ENCODE assay signal across 11 mouse cellular contexts in genomic region chr7:30556894-30557536, GRCm38 (mm10). TPM values are rescaled to one million over a fixed set of nuclear protein-coding genes. Genes with fewer than 3 reads are reported as not detected.
A peak's percentile ranks its signal among the peaks of the same experiment; 100 is the strongest.
DNase-seq lines count a peak whose midpoint lies in the region; ATAC-seq and TF ChIP-seq lines count a peak whose summit lies in the region.
"Had no signal": no experiment of that assay in that cellular context is flagged by ENCODE, and none has a peak within 500 bp of the region (broad histone marks: within the 10 kb centered on the region; RNA-seq: fewer than 3 reads in every experiment).

No protein-coding gene starts in this region.

- peaks cover 7% of the 10 kb centered on the region; the same call in 1 of the 2 replicates for H3K4me1 ChIP-seq in intestine, postnatal 0 days (replicated peaks; ENCODE audit: control insufficient read depth, insufficient read depth, low read length)
- peaks cover 23% of the 10 kb centered on the region for H3K4me1 ChIP-seq in intestine, embryonic 16.5 days (ENCODE audit: control insufficient read depth, insufficient read depth, low read length)
- H3K4me1 ChIP-seq in liver, embryonic 13.5 days (replicated peaks), result peaks cover 56% of the 10 kb centered on the region

- no peak overlapping the region for H3K9ac ChIP-seq in intestine, postnatal 0 days (ENCODE audit: low read depth, low read length)
- no peak overlapping the region for H3K9ac ChIP-seq in intestine, embryonic 16.5 days (ENCODE audit: low read depth, low read length)
- no peak overlapping the region for H3K9ac ChIP-seq in liver, embryonic 13.5 days
- H3K9ac ChIP-seq: embryonic facial prominence, embryonic 12.5 days had no signal

- no peak for ATAC-seq in intestine, postnatal 0 days
- ATAC-seq in intestine, embryonic 16.5 days, result no peak
- ATAC-seq in liver, embryonic 13.5 days (ENCODE audit: low read depth), result no peak

- no peak overlapping the region for H3K27ac ChIP-seq in intestine, postnatal 0 days (ENCODE audit: low read depth, low read length)
- H3K27ac ChIP-seq in intestine, embryonic 16.5 days (ENCODE audit: low read length), result no peak overlapping the region
- no peak overlapping the region for H3K27ac ChIP-seq in liver, embryonic 13.5 days
- H3K27ac ChIP-seq: embryonic facial prominence, embryonic 12.5 days; neural tube, embryonic 12.5 days had no signal

- H3K36me3 ChIP-seq in intestine, postnatal 0 days (ENCODE audit: control insufficient read depth, insufficient read depth), result peaks cover 31% of the 10 kb centered on the region
- peaks cover 14% of the 10 kb centered on the region for H3K36me3 ChIP-seq in intestine, embryonic 16.5 days (ENCODE audit: control insufficient read depth, insufficient read depth, low read length)
- peaks cover 44% of the 10 kb centered on the region for H3K36me3 ChIP-seq in liver, embryonic 13.5 days

- no peak overlapping the region for H3K4me2 ChIP-seq in intestine, postnatal 0 days (replicated peaks; ENCODE audit: low read depth)
- H3K4me2 ChIP-seq in intestine, embryonic 16.5 days (ENCODE audit: low read depth, low read length), result no peak overlapping the region
- H3K4me2 ChIP-seq in liver, embryonic 13.5 days, result 0 out of 2 replicates have a peak overlapping the region, but pooled peaks have one; percentile 73
- H3K4me2 ChIP-seq: embryonic facial prominence, embryonic 12.5 days had no signal

- 93% methylated on average over 18 of the region's 18 CpGs for WGBS in intestine, postnatal 0 days
- 92% methylated on average over 18 of the region's 18 CpGs for WGBS in intestine, embryonic 16.5 days
- 89% methylated on average over 18 of the region's 18 CpGs for WGBS in liver, embryonic 13.5 days (ENCODE audit: insufficient replicate concordance)

- peak; percentile 49 for TF ChIP-seq CTCF in intestine, postnatal 0 days (IDR thresholded peaks at IDR 0.05; ENCODE audit: low read depth)

- H3K9me3 ChIP-seq in intestine, postnatal 0 days (ENCODE audit: control insufficient read depth), result no peaks in the 10 kb centered on the region
- H3K9me3 ChIP-seq in intestine, embryonic 16.5 days (ENCODE audit: control insufficient read depth, low read length), result no peaks in the 10 kb centered on the region
- no peaks in the 10 kb centered on the region for H3K9me3 ChIP-seq in liver, embryonic 13.5 days (replicated peaks)
- H3K9me3 ChIP-seq: embryonic facial prominence, embryonic 12.5 days; neural tube, embryonic 12.5 days had no signal

- DNase-seq in A20 (ENCODE audit: low read depth, low spot score) (peak; percentile 44), MN1 (ENCODE audit: low spot score) (peak; percentile 40)
- DNase-seq in liver, embryonic 13.5 days, result no peak
- no peak for DNase-seq in right cerebral cortex, adult 18-20 months
- DNase-seq in adrenal gland, postnatal 4 days (ENCODE audit: low spot score in 2 of 2), result no peak
- DNase-seq in lung, adult 18-20 months, result no peak
- DNase-seq: lung, postnatal 36 days had no signal

- no peaks in the 10 kb centered on the region for H3K27me3 ChIP-seq in intestine, postnatal 0 days (replicated peaks; ENCODE audit: control insufficient read depth, insufficient read depth, low read length)
- no peaks in the 10 kb centered on the region for H3K27me3 ChIP-seq in intestine, embryonic 16.5 days (replicated peaks; ENCODE audit: control insufficient read depth, insufficient read depth, low read length)
- no peaks in the 10 kb centered on the region for H3K27me3 ChIP-seq in liver, embryonic 13.5 days
- H3K27me3 ChIP-seq: embryonic facial prominence, embryonic 12.5 days; neural tube, embryonic 12.5 days had no signal

- H3K4me3 ChIP-seq in intestine, postnatal 0 days (ENCODE audit: low read depth, low read length), result no peak overlapping the region
- H3K4me3 ChIP-seq in intestine, embryonic 16.5 days (ENCODE audit: low read length), result no peak overlapping the region
- H3K4me3 ChIP-seq in liver, embryonic 13.5 days (replicated peaks), result no peak overlapping the region
- H3K4me3 ChIP-seq: embryonic facial prominence, embryonic 12.5 days; neural tube, embryonic 12.5 days had no signal

RNA-seq across cellular contexts. Expression of gene Lin37, which starts 2.6 kb away (rescaled TPM):
- polyA plus RNA-seq in intestine, postnatal 0 days (2015; fragmentation: Nextera tagmentation; extraction: Ambion mirVana), result 31.4 and 33.9 TPM in 2 replicates
- polyA plus RNA-seq in intestine, embryonic 16.5 days (2015; fragmentation: Nextera tagmentation; extraction: Ambion mirVana), result 44.5 and 50.0 TPM in 2 replicates
- 25.3 and 31.9 TPM in 2 replicates for polyA plus RNA-seq in liver, embryonic 13.5 days (2015; fragmentation: Nextera tagmentation; extraction: Ambion mirVana)
- 10 to 100 TPM; 67.7 to 78.0 TPM for total RNA-seq in adrenal gland, postnatal 4 days (2021)

RNA-seq across cellular contexts. Expression of gene Proser3, which starts 4.9 kb away (rescaled TPM):
- 1.9 and 2.0 TPM in 2 replicates for polyA plus RNA-seq in intestine, postnatal 0 days (2015; fragmentation: Nextera tagmentation; extraction: Ambion mirVana)
- polyA plus RNA-seq in intestine, embryonic 16.5 days (2015; fragmentation: Nextera tagmentation; extraction: Ambion mirVana), result 6.3 and 7.6 TPM in 2 replicates
- polyA plus RNA-seq in liver, embryonic 13.5 days (2015; fragmentation: Nextera tagmentation; extraction: Ambion mirVana), result 1.8 and 2.3 TPM in 2 replicates
- total RNA-seq in adrenal gland, postnatal 4 days (2021), result 10 to 100 TPM; 12.9 to 16.3 TPM

RNA-seq across cellular contexts. Expression of gene Hspb6, which starts 5.0 kb away (rescaled TPM):
- polyA plus RNA-seq in intestine, postnatal 0 days (2015; fragmentation: Nextera tagmentation; extraction: Ambion mirVana), result 50.6 and 55.7 TPM in 2 replicates
- 48.4 and 53.8 TPM in 2 replicates for polyA plus RNA-seq in intestine, embryonic 16.5 days (2015; fragmentation: Nextera tagmentation; extraction: Ambion mirVana)
- 4.4 and 4.6 TPM in 2 replicates for polyA plus RNA-seq in liver, embryonic 13.5 days (2015; fragmentation: Nextera tagmentation; extraction: Ambion mirVana)
- 10 to 100 TPM; 36.3 to 45.7 TPM for total RNA-seq in adrenal gland, postnatal 4 days (2021)

RNA-seq across cellular contexts. Expression of gene U2af1l4, which starts 6.1 kb away (rescaled TPM):
- polyA plus RNA-seq in intestine, postnatal 0 days (2015; fragmentation: Nextera tagmentation; extraction: Ambion mirVana), result 65.9 and 68.6 TPM in 2 replicates
- 71.2 and 73.8 TPM in 2 replicates for polyA plus RNA-seq in intestine, embryonic 16.5 days (2015; fragmentation: Nextera tagmentation; extraction: Ambion mirVana)
- polyA plus RNA-seq in liver, embryonic 13.5 days (2015; fragmentation: Nextera tagmentation; extraction: Ambion mirVana), result 49.4 TPM in 2 replicates
- total RNA-seq in adrenal gland, postnatal 4 days (2021), result 10 to 100 TPM; 70.4 to 75.2 TPM

RNA-seq across cellular contexts. Expression of gene Gm49396, which starts 6.1 kb away (rescaled TPM):
- 0.83 and 1.2 TPM in 2 replicates for polyA plus RNA-seq in intestine, postnatal 0 days (2015; fragmentation: Nextera tagmentation; extraction: Ambion mirVana)
- 9.2 and 9.3 TPM in 2 replicates for polyA plus RNA-seq in intestine, embryonic 16.5 days (2015; fragmentation: Nextera tagmentation; extraction: Ambion mirVana)
- 3.4 and 3.8 TPM in 2 replicates for polyA plus RNA-seq in liver, embryonic 13.5 days (2015; fragmentation: Nextera tagmentation; extraction: Ambion mirVana)
- total RNA-seq in adrenal gland, postnatal 4 days (2021), result 1 to 10 TPM; 7.6 to 8.7 TPM

Comparison
In these comparisons a context has a peak if more than half of its experiments do, and no peak if none do; other contexts are left out.
1. DNase-seq: peak in A20 (single experiment) and MN1 (single experiment); none in liver, embryonic 13.5 days (single experiment), right cerebral cortex, adult 18-20 months (single experiment), adrenal gland, postnatal 4 days (0 of 2) and lung, adult 18-20 months (0 of 2).